Mouse (Mus musculus) layer of hippocampus, postnatal 10 days (tissue): ENCODE measurements at regions not wholly inside any gene's neighbourhood (a gene's known extent, or its start where the extent isn't known, plus 50 kb on each side); places are given as distances from the start of the nearest gene placed in this dataset.
A peak's percentile ranks its signal among the peaks of the same experiment; 100 is the strongest.

ENCODE experiments used
- DNase-seq, 2 experiments: peaks; one replicate each; pipeline ENCODE4 v3.0.0; 2021; ENCODE audit warnings: low spot score in 2 of 2

- DNase-seq = no peak
Observed at GRCm38 (mm10) chr8:102575523-102575922, 209.9 kb downstream of the Cdh11 start.

DNA sequence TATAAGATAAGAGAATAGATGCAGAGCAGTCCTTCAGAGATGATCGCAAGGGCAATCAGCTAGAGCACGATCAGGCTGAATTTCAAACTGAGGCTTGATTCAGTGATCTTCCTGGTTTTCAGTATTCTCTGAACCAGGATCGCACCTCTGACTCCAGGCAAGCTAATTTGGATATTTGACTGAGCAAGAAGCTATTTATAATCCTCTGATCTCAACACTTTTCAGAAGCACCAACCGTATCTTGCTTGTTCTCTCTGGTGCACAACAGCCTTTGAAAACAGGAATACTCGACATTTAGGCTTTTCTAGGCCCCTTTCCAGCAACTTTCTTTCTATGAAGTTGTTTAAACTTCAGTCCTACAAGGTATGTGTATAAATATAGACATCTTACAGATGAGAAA lies 217.7 kb downstream of the Cdh11 start:
- no peak for DNase-seq

GRCm38 (mm10) chr8:102554213-102554612 lies 231.2 kb downstream of the Cdh11 start:
- DNase-seq = no peak

DNA sequence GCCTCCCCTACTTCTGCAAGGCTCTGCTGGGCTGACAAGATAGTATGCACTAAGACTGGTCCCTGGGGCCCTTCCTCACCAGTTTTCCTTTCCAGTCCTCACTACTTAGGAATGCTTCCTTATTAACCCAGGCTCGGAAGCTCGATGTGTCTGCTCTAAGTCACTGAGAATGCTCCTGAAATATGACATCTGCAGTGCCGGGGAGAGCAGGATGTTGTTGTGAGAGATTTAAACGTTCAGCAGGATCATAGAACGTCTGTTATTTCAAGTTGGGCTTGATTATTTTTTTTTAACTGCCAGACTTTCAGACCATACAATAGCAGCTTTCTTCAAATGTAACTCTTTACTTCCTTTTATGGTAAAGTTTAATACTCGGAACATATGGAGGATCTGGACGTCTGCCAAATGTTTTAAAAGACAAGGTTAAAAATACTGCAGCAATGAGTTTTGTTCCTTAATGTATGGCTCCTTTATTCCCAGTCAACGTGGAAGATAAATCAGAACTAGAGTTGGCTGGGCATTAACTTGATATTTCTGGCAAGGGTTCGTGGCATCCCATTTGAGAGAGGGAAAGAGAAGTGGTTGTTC lies 232.0 kb downstream of the Cdh11 start:
- DNase-seq = peak; percentile 13 to 14

DNA sequence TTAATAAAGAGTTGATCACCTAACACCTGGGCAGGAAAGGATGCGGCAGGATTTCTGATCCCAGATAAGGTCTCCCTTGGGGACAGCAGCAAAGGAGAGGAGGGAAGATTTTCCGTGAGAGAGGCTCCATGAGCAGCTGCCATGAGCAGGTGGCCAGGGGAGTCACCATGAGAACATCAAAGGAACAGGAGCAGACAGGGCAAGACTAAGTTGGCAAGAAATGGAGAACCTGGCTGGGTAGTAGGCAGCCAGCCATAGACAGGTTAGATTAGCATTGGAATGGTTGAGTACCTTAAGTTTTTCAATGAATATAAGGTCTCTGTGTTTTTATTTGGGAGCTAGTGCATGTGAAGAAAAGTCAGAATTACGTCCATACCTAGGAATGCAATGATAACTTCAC lies 246.6 kb downstream of the Cdh11 start:
- no peak for DNase-seq

DNA sequence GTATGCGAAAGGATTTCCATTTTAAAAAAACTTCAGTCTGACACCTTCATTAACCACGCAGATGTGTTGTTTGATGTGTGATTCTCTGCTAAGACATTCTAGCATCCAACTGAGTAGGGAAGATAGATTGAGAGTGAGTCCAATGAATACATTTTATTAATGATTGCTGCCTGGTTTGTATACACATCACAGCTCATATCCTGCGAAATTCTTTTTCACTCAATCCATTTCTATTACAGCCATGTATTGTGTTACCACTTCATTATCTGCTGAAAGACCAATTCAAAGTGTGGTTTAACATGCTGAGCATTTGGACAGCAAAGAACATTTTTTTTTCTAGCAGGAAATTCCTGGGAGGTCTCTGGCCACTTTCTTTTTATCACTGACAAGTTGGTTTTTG lies 247.4 kb downstream of the Cdh11 start:
- no peak for DNase-seq

DNA sequence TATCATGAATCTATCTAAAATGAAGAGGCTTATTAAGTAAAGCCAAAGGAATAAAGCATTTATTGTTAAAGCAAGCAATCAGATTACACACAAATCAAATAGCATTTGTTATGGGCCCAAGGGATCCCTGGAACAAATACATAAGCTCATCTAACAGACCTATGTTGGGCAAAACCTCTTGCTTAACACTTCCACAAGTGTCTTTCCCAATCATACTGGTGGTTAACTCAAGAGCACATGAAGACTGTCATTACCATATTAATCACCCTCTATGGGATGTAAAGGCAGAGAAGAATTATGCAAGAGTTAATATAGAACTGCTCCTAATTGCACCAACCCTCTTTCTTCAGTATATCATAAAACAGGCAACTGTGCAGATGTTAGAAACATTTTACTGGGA lies 267.0 kb downstream of the Cdh11 start:
- no peak for DNase-seq

- DNase-seq = peak in 1 of 2 experiments; percentile 18
Observed at GRCm38 (mm10) chr8:102515748-102516147, 269.7 kb downstream of the Cdh11 start.

- DNase-seq = no peak
Observed at GRCm38 (mm10) chr8:102514805-102515424, 270.5 kb downstream of the Cdh11 start.

DNA sequence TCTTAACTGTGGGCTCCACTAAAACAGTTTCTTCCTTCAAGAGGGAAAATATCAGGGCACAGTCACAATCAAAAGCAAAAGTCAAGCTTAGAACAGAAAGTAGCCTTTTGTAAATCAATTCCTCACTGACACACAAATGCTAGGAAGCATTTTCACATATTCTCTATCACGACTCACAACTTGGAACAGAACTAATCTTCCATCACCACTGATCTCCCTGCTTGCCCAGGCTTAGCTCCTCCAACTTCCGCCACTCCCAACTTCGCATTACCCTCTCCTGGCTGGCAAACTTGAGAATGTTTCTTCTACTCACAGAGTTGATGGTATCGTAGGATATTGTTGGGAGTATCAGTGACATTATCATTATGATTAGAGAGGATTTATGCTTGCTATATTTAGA lies 284.7 kb downstream of the Cdh11 start:
- no peak for DNase-seq

GRCm38 (mm10) chr8:102500202-102500601 lies 285.2 kb downstream of the Cdh11 start:
- DNase-seq = no peak

- no peak for DNase-seq
Observed at GRCm38 (mm10) chr8:102499091-102499490, 286.4 kb downstream of the Cdh11 start.

DNA sequence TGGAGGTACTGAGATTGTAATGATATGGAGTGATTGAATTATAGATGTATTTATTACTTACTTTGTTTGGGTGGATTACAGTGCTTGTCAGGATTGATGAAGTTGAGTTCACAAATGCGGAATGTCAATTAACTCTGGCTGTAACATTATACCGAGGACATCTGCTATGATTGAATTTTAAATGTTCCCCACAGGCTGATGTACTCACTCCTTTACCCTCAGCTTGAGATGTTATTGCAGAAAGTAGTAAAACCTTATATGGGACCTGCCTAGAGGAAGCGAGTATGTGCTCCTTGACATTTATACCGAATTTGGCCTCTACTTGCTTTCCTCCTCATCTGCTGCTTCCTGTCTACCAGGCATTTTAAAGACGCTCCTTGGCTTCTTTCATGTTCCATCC lies 288.3 kb downstream of the Cdh11 start:
- no peak for DNase-seq

- no peak for DNase-seq
Observed at GRCm38 (mm10) chr8:102496698-102497097, 288.7 kb downstream of the Cdh11 start.

- DNase-seq = no peak
Observed at GRCm38 (mm10) chr8:102496021-102496420, 289.4 kb downstream of the Cdh11 start.

- no peak for DNase-seq
Observed at GRCm38 (mm10) chr8:102491015-102491414, 294.4 kb downstream of the Cdh11 start.

GRCm38 (mm10) chr8:102488284-102488683 lies 297.2 kb downstream of the Cdh11 start:
- DNase-seq = no peak

- no peak for DNase-seq
Observed at GRCm38 (mm10) chr8:102487796-102488195, 297.6 kb downstream of the Cdh11 start.

- DNase-seq = no peak
Observed at GRCm38 (mm10) chr8:102475166-102475802, 310.2 kb downstream of the Cdh11 start.

DNA sequence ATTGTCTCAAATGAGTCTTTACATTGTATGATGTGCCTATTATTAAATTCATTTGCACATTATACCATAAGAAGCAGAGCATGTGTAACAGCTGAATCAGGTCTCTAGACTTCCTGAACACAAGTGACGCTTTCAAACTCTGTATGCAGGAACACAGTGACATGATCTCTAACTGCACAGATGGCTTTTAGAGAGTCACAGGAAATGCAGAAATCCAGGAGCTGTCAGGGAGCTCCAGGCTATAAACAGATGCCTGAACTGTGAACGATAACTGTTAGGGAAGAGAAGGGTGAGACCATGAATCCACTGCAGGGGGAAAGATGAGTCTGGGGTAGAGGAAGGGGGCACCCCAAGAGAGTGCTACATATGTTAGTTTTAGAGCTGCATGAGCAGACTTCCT lies 311.2 kb downstream of the Cdh11 start:
- DNase-seq = no peak

DNA sequence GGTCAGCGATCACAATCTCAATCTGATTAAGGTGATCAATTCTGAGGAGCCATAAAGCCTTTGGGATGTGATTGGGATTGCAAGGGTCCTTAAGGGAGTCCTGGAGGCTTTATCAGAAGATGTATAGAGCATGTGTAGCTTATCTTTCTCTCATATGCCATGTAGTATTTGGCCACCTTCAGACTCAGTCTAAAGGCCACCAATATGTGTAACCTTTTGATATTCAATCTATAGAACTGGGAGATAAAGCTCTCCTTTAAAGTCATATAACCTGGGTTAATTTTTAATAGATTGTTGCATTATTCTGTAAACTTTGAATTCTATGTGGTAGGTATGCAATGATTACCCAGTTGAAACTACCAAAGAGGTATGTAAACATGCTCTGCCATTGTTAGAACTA lies 314.1 kb downstream of the Cdh11 start:
- no peak for DNase-seq

DNA sequence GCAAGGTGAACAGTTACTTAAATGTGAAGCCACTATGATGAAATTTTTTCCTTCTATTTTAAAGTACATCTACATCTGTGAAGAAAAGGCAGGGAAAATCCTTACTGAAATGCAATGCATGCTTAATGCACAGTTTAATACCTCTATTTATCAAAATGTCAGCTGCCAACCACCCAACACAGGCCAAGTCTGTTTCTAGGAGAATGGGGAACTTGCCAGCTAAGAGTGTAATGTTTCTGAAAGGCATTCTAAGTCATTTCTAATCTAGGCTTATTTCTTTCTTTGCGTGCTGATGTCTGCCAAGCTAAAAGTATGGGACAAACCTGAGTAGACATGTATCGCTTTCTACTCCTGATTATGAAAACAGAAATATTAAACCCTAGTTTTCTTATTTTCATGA lies 322.8 kb downstream of the Cdh11 start:
- no peak for DNase-seq

- no peak for DNase-seq
Observed at GRCm38 (mm10) chr8:102443006-102443405, 342.4 kb downstream of the Cdh11 start.
